Mouse (Mus musculus) naive thymus-derived CD4-positive, alpha-beta T cell, adult 2 months (primary cell): ENCODE measurements around the gene Dnajc4.

Experiments used
- DNase-seq: peaks from one replicate; pipeline ENCODE4 v3.0.0-alpha.2; 2011; ENCODE audit warnings: low read depth

The Dnajc4 gene

DNA sequence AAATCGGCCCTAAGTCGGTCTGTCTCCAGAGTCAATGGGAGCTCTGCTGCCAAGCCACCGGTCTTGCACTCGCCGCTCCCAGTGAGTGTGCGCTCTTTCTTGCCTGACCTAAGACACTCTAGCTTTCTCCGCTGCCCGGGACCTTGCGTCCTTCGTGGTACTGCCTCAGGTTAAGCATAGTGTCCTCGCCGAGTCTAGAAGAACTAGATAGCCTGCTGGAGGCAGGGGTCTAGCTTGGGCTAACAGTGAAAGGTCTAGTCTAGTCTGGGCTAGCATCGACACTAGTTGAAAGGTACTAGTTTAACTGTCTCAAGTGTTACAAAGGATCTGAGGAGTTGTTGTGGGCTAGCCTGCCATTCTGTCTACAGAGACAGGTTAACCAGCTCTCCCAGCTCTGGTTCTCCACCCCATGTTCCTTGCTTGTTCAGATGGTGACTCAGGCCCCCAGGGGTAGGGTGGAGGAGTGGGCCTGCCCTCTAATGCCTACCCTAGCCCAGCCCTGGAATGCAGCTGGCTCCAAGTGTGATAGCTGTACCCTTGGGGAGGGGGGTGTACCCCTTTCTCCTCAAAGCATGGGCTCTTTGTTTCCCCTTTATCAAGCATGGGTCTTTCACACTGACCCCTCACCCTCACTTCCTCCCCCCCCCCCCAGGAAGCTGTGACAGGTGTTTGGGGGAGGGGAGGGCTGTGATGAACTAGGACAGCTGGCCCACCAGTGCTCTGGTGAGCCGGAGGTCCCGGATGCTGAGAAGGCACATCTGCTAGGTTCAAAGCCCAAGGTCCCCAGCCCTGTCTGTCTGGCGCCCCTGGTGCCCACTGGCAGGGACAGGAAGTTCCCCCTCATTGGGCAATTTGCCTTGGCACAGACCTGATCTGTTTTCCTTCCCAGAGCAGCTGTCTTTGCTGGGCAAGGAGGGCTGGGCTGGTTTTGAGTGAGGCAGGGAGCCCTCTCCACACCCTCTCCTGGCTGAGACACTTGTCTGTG is 16.5 kb downstream of the Dnajc4 start, which contains the start of gene Plcb3:
TSS of gene Plcb3 (minus strand) at position 934 of the 985 bp plus-strand sequence.
- DNase-seq: peak; percentile 74

- peak; percentile 80 for DNase-seq
Measured at GRCm38 (mm10) chr19:6974211-6975205, 17.9 kb downstream of the Dnajc4 start, which contains the start of gene Ppp1r14b. Ppp1r14b (plus strand) TSS chr19:6974968.

DNA sequence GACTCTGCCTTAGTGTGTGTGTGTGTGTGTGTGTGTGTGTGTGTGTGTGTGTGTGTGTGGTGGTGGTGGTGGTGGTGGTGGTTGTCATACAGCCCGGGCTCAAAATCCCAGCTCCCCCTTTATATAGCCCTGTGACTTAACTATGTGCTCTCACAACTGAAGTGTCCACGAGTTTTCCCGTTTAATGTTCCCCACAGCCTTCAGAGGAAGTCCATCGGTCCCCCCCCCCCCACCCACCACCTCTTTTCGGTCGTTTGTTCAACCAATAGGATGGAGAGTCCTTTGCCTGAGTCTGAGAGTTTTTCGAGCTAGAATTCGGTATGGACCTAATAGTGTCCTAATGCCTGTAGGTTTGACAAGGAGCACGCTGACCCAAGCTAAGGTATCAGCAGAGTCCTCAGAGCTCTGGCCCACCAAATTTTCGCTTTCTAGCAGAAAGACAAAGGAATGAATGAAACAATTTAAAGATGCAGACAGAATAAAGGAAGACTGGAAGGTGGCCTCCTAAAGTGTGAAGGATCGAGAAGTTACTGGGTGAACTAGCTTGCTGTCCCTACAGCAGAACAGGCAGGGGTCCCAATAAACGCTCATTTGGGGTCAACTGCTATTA is 18.7 kb downstream of the Dnajc4 start:
- DNase-seq: no peak

- DNase-seq: no peak
Measured at GRCm38 (mm10) chr19:6972247-6972917, 20.0 kb downstream of the Dnajc4 start.

- no peak for DNase-seq
Measured at GRCm38 (mm10) chr19:6971644-6972043, 20.7 kb downstream of the Dnajc4 start.

DNA sequence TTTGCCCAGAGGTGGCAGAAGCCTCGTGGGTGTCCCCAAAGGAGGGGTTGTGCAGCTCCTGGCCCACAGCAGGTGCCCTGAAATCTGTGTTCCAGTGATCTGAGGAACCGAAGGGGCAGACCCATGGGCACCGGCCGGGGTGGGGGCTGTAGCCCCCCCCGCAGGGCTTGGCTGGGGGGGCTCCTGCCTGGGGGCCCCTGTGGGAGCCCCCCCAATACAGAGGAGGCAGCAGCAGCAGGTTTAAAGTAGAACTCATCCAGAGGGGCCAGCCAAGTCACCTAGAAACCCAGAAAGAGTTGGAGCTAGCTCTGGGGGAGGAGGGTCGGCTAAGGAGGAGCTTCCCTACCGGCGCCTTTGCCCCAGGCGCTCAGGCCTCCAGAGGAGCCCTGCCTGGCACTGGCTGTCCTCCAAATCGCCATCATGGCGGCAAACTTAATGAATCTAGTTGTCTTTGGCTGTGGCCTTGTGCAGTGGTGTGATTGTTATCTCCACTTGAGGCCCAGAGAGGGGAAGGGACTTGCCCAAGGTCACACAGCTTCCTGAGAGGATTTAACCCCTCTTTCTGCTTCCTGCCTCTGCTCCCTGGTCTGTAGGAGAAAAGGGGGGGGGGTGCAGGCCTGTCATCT is 21.8 kb downstream of the Dnajc4 start:
- DNase-seq: peak; percentile 28

DNA sequence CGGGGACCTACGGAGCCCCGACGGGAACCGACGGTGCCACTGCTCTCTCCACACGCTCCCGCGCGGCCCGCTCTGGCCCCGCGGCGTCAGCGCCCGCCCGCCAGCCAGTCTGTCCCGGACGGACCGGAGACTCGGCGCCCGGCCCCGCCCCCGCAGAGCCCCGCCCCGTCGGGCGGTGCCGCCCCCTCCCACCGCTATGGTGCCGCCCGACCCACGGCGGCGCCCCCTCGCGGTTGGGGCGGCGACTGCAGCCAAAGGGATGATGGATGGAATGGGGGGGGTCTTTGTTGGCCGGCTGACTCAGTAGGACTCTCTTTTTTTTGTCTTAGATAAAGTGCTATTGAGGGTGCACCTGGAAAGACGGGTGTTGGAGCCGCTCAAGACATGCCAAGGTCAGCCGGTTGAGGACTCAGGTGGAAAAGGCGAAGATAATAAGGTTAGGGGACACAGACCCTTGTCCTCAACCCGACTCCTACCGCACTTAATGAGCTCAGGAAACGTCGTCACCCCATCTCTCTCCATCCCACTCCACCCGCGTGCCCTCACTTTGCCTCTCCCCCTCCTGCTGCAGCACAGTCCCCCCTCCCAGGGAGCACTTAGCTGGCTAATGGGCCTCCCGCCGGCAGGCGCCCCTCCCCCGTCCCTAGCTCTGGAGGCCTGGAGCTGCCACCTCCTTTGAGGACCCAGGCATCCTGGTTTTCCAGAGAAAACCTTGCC is 22.5 kb downstream of the Dnajc4 start:
- peak; percentile 85 for DNase-seq

DNA sequence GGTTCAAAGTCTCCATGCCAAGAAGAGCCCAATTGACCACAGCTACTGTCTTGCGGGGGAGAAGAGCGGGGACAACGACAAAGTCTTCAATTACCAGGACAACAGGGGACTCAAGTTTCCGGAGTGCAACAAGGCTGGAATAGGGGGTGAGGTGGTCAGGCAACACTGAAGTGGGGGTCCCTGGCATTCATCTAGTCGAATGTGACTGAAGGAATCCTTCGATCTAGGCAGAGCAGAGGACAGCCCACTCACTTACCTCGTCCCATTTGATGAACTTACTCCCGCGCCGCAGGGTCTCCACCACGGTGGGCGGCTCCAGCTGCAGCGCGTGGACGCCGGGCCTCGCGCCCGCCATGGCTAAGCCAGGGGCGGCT is 23.1 kb downstream of the Dnajc4 start:
- DNase-seq: no peak

DNA sequence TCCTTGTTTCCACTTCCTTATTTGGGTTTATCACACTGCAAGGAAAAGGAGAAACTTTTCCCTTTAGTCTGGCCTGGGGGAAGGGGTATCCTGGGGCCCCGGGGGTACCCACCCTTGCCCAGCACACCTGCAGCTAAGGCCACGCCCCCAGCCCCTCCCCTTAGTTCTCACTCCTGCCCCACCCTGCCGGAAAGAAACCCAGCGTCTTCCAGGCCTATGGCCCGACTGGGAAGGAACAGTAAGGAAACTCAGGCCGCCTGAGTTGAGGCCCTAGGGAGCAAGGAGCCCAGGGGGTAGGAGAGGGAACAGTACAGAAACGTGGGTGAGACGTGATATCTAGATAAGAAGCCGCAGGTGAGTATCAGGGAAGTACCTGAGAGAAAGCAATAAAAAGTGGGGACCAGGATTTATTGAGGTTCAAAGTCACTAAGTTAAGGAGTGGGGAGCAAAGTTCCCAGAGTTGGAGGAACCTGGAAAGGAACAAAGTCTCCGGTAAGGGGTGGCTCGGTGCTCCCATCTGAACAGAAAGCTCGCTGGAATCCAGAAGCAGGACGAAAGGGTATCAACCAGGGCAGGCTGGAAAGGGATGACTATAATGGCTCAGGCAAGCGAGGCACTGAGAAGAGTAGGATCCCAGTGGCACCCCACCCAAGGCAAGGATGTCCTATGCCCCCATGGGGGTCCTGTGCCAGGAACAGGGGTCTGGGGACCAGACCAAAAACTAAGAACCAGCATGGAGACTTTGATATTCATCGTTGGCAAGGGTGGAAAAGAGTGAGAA is 23.7 kb downstream of the Dnajc4 start:
- peak; percentile 34 for DNase-seq

- no peak for DNase-seq
Measured at GRCm38 (mm10) chr19:6956461-6956860, 35.9 kb downstream of the Dnajc4 start.

- DNase-seq: no peak
Measured at GRCm38 (mm10) chr19:6955424-6955823, 36.9 kb downstream of the Dnajc4 start.

- no peak for DNase-seq
Measured at GRCm38 (mm10) chr19:6954046-6954445, 38.3 kb downstream of the Dnajc4 start.

DNA sequence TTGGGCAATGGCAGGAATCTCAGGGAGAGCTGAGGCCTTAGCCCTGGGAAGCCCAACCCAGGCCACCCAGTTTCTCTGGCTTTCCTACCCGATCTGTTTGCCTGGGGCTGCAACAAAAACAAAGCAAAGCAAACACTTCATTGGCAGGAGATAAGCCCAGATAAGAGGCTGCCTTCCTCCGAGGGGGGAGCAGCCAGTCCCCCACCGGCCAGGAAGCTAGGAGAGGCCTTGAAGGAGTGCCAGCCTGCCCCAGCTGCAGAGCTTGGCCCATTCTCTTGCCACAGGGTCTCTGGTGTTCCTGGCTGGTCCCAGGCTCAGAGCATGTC is 39.7 kb downstream of the Dnajc4 start:
- no peak for DNase-seq

- DNase-seq: peak; percentile 54
Measured at GRCm38 (mm10) chr19:6951994-6952711, 40.2 kb downstream of the Dnajc4 start.

GRCm38 (mm10) chr19:6951381-6951968 is 40.9 kb downstream of the Dnajc4 start:
- peak; percentile 75 for DNase-seq

- DNase-seq: peak; percentile 64
Measured at GRCm38 (mm10) chr19:6950613-6951153, 41.7 kb downstream of the Dnajc4 start.

DNA sequence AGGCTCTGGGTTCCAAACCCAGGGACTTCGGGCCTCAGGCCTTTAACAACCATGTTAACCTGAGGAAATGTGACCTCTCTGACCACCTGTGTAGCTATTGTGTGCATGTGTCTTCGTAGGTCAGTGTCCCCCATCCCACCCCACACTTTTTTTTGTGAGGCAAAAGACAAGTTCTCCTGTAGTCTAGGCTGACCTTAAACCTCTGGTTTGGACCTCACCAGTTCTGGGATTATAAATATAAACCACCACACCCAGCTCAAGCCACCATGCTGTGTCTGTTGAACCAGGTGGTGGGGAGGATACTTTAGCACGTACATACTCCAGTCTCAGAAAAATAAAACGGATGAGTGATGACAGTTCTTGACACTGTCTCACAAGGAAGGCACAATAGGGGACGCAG is 42.4 kb downstream of the Dnajc4 start:
- DNase-seq: no peak

GRCm38 (mm10) chr19:6949532-6949931 is 42.8 kb downstream of the Dnajc4 start:
- no peak for DNase-seq
